In the genomic region with DNA sequence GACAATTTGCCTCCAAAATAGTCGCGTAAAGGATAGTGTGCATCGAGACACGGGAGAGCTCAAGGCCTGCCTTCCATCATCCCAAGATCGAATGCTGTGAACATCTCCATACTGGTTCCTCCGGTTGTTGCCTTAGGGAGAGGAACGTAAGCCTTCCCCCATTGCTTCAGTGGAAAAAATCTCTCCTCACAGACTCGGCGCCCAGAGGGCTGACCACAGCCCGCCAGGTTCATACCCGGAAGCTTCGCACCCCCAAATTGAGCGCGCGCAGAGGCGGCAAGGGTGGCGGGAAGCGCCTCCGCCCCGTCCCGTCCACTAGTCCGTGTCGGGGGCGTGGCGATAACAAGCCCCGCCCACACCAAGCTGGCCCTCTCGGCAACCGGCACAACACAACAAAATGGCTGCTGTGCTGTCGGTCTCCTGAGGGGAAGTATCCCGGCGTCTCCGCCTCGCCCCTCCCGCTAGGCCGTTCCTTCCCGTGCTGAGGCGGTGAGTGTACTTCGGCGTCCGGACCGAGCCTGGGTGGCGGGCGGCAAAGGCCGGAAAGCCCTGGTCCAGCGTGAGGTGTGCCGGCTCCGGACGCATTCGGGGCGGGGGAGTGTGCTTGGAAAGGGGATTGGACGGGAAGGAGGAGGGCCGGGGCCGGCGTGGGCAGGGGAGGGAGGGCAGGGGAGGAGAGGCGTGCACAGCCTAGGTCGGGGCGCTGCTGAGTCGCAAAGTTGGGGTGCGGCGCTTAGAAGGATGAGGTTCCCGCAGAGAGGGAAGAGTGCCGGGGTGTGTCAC, we compare ENCODE assay signal across 8 mouse cellular contexts. TPM values are rescaled to one million over a fixed set of nuclear protein-coding genes. Genes with fewer than 3 reads are reported as not detected.
DNase-seq lines count a peak whose midpoint lies in the region; ATAC-seq lines count a peak whose summit lies in the region.

Cntrl (plus strand) TSS at position 352 of the 783 bp plus-strand sequence.

- peak within 1 kb of the TSS; percentile 64 for H3K9ac ChIP-seq in embryonic facial prominence, embryonic 14.5 days (ENCODE audit: low read depth, low read length)
- peak within 1 kb of the TSS; percentile 84 for H3K9ac ChIP-seq in kidney, embryonic 14.5 days (ENCODE audit: low read depth, low read length)
- peak within 1 kb of the TSS; percentile 68 for H3K9ac ChIP-seq in limb, embryonic 15.5 days

- peak; percentile 97 for ATAC-seq in embryonic facial prominence, embryonic 14.5 days (ENCODE audit: low read depth)
- ATAC-seq in kidney, embryonic 14.5 days (ENCODE audit: low FRiP score, low TSS enrichment) = peak; percentile 94
- peak; percentile 95 for ATAC-seq in limb, embryonic 15.5 days (ENCODE audit: insufficient number of reproducible peaks, low FRiP score, low TSS enrichment, low read depth)

- DNase-seq in 3T3-L1 (ENCODE audit: low read depth, low spot score) = peak; percentile 85
- peak; percentile 84 to 93 for DNase-seq in adrenal gland, postnatal 4 days (ENCODE audit: low spot score in 2 of 2)
- DNase-seq in embryonic facial prominence, embryonic 14.5 days (ENCODE audit: low spot score) = peak; percentile 95
- peak; percentile 93 for DNase-seq in heart, adult 8-10 months (ENCODE audit: low spot score)
- peak; percentile 87 to 92 for DNase-seq in monocyte, adult 2 months (ENCODE audit: low read depth in 1 of 2, low spot score in 2 of 2)
- peak; percentile 96 for DNase-seq in spleen, postnatal 36 days (ENCODE audit: low spot score in 2 of 2)

- WGBS in embryonic facial prominence, embryonic 14.5 days = under 1% methylated on average over 56 of the region's 62 CpGs
- WGBS in kidney, embryonic 14.5 days = under 1% methylated on average over 62 of the region's 62 CpGs
- 1% methylated on average over 60 of the region's 62 CpGs for WGBS in limb, embryonic 15.5 days

- peak within 1 kb of the TSS; percentile 58 for H3K4me2 ChIP-seq in embryonic facial prominence, embryonic 14.5 days (ENCODE audit: low read depth, low read length)
- H3K4me2 ChIP-seq in kidney, embryonic 14.5 days (replicated peaks; ENCODE audit: low read depth, low read length) = peak within 1 kb of the TSS; percentile 77
- H3K4me2 ChIP-seq in limb, embryonic 15.5 days = peak within 1 kb of the TSS; percentile 70

- no peaks in the 10 kb centered on the region for H3K27me3 ChIP-seq in embryonic facial prominence, embryonic 14.5 days (replicated peaks; ENCODE audit: control insufficient read depth, insufficient read depth, low read length)
- H3K27me3 ChIP-seq in kidney, embryonic 14.5 days (ENCODE audit: control insufficient read depth, insufficient read depth, low read length) = no peaks in the 10 kb centered on the region
- H3K27me3 ChIP-seq in limb, embryonic 15.5 days = no peaks in the 10 kb centered on the region

- H3K4me1 ChIP-seq in embryonic facial prominence, embryonic 14.5 days (ENCODE audit: control insufficient read depth, insufficient read depth, low read length) = no peaks in the 10 kb centered on the region
- H3K4me1 ChIP-seq in kidney, embryonic 14.5 days (ENCODE audit: control insufficient read depth, insufficient read depth, low read length) = no peaks in the 10 kb centered on the region
- peaks cover 7% of the 10 kb centered on the region; the same call in 1 of the 2 replicates for H3K4me1 ChIP-seq in limb, embryonic 15.5 days

- peak within 1 kb of the TSS; percentile 71 for H3K27ac ChIP-seq in embryonic facial prominence, embryonic 14.5 days (replicated peaks; ENCODE audit: low read depth, low read length)
- H3K27ac ChIP-seq in kidney, embryonic 14.5 days (ENCODE audit: low read depth, low read length) = peak within 1 kb of the TSS; percentile 90
- H3K27ac ChIP-seq in limb, embryonic 15.5 days = peak within 1 kb of the TSS; percentile 91

- no peaks in the 10 kb centered on the region for H3K36me3 ChIP-seq in embryonic facial prominence, embryonic 14.5 days (ENCODE audit: control insufficient read depth, insufficient read depth, low read length)
- no peaks in the 10 kb centered on the region for H3K36me3 ChIP-seq in kidney, embryonic 14.5 days (ENCODE audit: control insufficient read depth, insufficient read depth, low read length)
- no peaks in the 10 kb centered on the region for H3K36me3 ChIP-seq in limb, embryonic 15.5 days

- no peaks in the 10 kb centered on the region for H3K9me3 ChIP-seq in embryonic facial prominence, embryonic 14.5 days (ENCODE audit: control insufficient read depth, low read length)
- H3K9me3 ChIP-seq in kidney, embryonic 14.5 days (ENCODE audit: control insufficient read depth, low read length) = no peaks in the 10 kb centered on the region
- H3K9me3 ChIP-seq in limb, embryonic 15.5 days = no peaks in the 10 kb centered on the region

- H3K4me3 ChIP-seq in embryonic facial prominence, embryonic 14.5 days (ENCODE audit: low read depth, low read length) = peak within 1 kb of the TSS; percentile 58
- H3K4me3 ChIP-seq in kidney, embryonic 14.5 days (ENCODE audit: low read length) = peak within 1 kb of the TSS; percentile 82
- peak within 1 kb of the TSS; percentile 84 for H3K4me3 ChIP-seq in limb, embryonic 15.5 days

RNA-seq across cellular contexts. Expression of gene Cntrl, which starts in this region (rescaled TPM):
- total RNA-seq in adrenal gland, postnatal 4 days (2021) = 10 to 100 TPM; 33.3 to 36.4 TPM
- 21.8 and 23.7 TPM in 2 replicates for polyA plus RNA-seq in embryonic facial prominence, embryonic 14.5 days (2014; fragmentation: Nextera tagmentation; extraction: Ambion mirVana)
- 1 to 10 TPM; 5.9 to 8.2 (median 6.2) TPM for total RNA-seq in heart, adult 8-10 months (2022)
- polyA plus RNA-seq in kidney, embryonic 14.5 days (2014; fragmentation: Nextera tagmentation; extraction: Ambion mirVana) = 29.3 and 39.0 TPM in 2 replicates
- 20.1 and 20.3 TPM in 2 replicates for polyA plus RNA-seq in limb, embryonic 15.5 days (2015; fragmentation: Nextera tagmentation; extraction: Ambion mirVana)

Comparison
In these comparisons a context has a peak if more than half of its experiments do, and no peak if none do; other contexts are left out.
1. Peak in every context shown above with its lines: DNase-seq, ATAC-seq, H3K4me3 ChIP-seq and H3K27ac ChIP-seq.